ENCODE assay signal across 28 mouse cellular contexts in genomic region chr1:100972303-100972702, GRCm38 (mm10).
"Had no signal": no experiment of that assay in that cellular context is flagged by ENCODE, and none has a peak within 500 bp of the region (broad histone marks: within the 10 kb centered on the region; RNA-seq: fewer than 3 reads in every experiment).

No protein-coding gene starts in this region.

- H3K9me3 ChIP-seq: limb, embryonic 10.5 days; limb, embryonic 12.5 days; limb, embryonic 13.5 days; limb, embryonic 15.5 days; liver, embryonic 12.5 days; liver, embryonic 13.5 days; liver, embryonic 15.5 days; lung, embryonic 15.5 days; megakaryocyte, embryonic 14.5 days; midbrain, embryonic 10.5 days; midbrain, embryonic 12.5 days; midbrain, embryonic 13.5 days; midbrain, embryonic 15.5 days; neural tube, embryonic 12.5 days had no signal

- DNase-seq: left cerebral cortex, postnatal 4 days; liver; liver, embryonic 13.5 days; liver, postnatal 0 days; lung, adult 18-20 months; lung, adult 2 months; lung, embryonic 14.5 days; lung, postnatal 10 days; lung, postnatal 14 days; lung, postnatal 36 days; lung, postnatal 4 days; midbrain, embryonic 14.5 days had no signal

- H3K9ac ChIP-seq: limb, embryonic 12.5 days; limb, embryonic 13.5 days; limb, embryonic 15.5 days; liver, embryonic 12.5 days; liver, embryonic 13.5 days; liver, embryonic 14.5 days; liver, embryonic 15.5 days; liver, postnatal 0 days; lung, embryonic 14.5 days; lung, embryonic 15.5 days; midbrain, embryonic 12.5 days; midbrain, embryonic 13.5 days; midbrain, embryonic 15.5 days; neural tube, embryonic 12.5 days had no signal

- H3K4me1 ChIP-seq: limb, embryonic 10.5 days; limb, embryonic 12.5 days; limb, embryonic 13.5 days; limb, embryonic 15.5 days; liver, embryonic 12.5 days; liver, embryonic 13.5 days; liver, embryonic 15.5 days; lung, embryonic 15.5 days; megakaryocyte, embryonic 14.5 days; midbrain, embryonic 10.5 days; midbrain, embryonic 12.5 days; midbrain, embryonic 13.5 days; midbrain, embryonic 15.5 days; neural tube, embryonic 12.5 days had no signal

- H3K27me3 ChIP-seq: limb, embryonic 12.5 days; limb, embryonic 13.5 days; limb, embryonic 15.5 days; liver, embryonic 12.5 days; liver, embryonic 13.5 days; liver, embryonic 15.5 days; lung, embryonic 15.5 days; megakaryocyte, embryonic 14.5 days; midbrain, embryonic 12.5 days; midbrain, embryonic 13.5 days; midbrain, embryonic 15.5 days; neural tube, embryonic 12.5 days had no signal

- H3K36me3 ChIP-seq: limb, embryonic 10.5 days; limb, embryonic 12.5 days; limb, embryonic 13.5 days; limb, embryonic 15.5 days; liver, embryonic 12.5 days; liver, embryonic 13.5 days; liver, embryonic 15.5 days; lung, embryonic 15.5 days; midbrain, embryonic 10.5 days; midbrain, embryonic 12.5 days; midbrain, embryonic 13.5 days; midbrain, embryonic 15.5 days; neural tube, embryonic 12.5 days had no signal

- H3K4me3 ChIP-seq: limb, embryonic 10.5 days; limb, embryonic 12.5 days; limb, embryonic 13.5 days; limb, embryonic 15.5 days; liver, embryonic 12.5 days; liver, embryonic 13.5 days; liver, embryonic 15.5 days; lung, embryonic 15.5 days; megakaryocyte, embryonic 14.5 days; midbrain, embryonic 10.5 days; midbrain, embryonic 12.5 days; midbrain, embryonic 13.5 days; midbrain, embryonic 15.5 days; myocyte; neural tube, embryonic 12.5 days had no signal

- H3K27ac ChIP-seq: limb, embryonic 10.5 days; limb, embryonic 12.5 days; limb, embryonic 13.5 days; limb, embryonic 15.5 days; liver, embryonic 12.5 days; liver, embryonic 13.5 days; liver, embryonic 14.5 days; liver, embryonic 15.5 days; lung, embryonic 15.5 days; macrophage; midbrain, embryonic 10.5 days; midbrain, embryonic 12.5 days; midbrain, embryonic 13.5 days; midbrain, embryonic 15.5 days; neural tube, embryonic 12.5 days had no signal
